Mouse (Mus musculus) heart, embryonic 14.5 days (tissue): ENCODE measurements at regions not wholly inside any gene's neighbourhood (a gene's known extent, or its start where the extent isn't known, plus 50 kb on each side); places are given as distances from the start of the nearest gene placed in this dataset.

Experiments
- ATAC-seq: fragments of 200-750 bp; cut with Nextera tagmentation; 2 replicates; pipeline ENCODE4 v1.8.0; 2017; ENCODE audit warnings: low read depth, moderate TSS enrichment; ENCODE audit not compliant: insufficient number of reproducible peaks, insufficient read depth, low FRiP score
- H3K27ac ChIP-seq, 2 experiments: fragments of 200-500 bp in 1 of 2; fragments of 300-500 bp in 1 of 2; sonication (generic) in 1 of 2; replicated peaks in 1 of 2; 2 replicates each; pipeline ENCODE4 v1.5.1; 2012 to 2014; ENCODE audit warnings: low read depth in 2 of 2, low read length in 2 of 2, control low read depth in 1 of 2, mild to moderate bottlenecking in 1 of 2, mixed read lengths in 1 of 2; ENCODE audit not compliant: control insufficient read depth in 1 of 2, insufficient read depth in 1 of 2
- H3K27me3 ChIP-seq: fragments of 300-500 bp; sonication (generic); 2 replicates; pipeline ENCODE4 v1.6.1; 2014; ENCODE audit warnings: mild to moderate bottlenecking, low read length, control low read depth; ENCODE audit not compliant: control insufficient read depth, insufficient read depth
- H3K36me3 ChIP-seq: fragments of 300-500 bp; sonication (generic); 2 replicates; pipeline ENCODE4 v1.6.1; 2014; ENCODE audit warnings: mild to moderate bottlenecking, control low read depth, low read length, mixed read lengths; ENCODE audit not compliant: control insufficient read depth, insufficient read depth
- H3K4me1 ChIP-seq, 2 experiments: fragments of 200-500 bp in 1 of 2; fragments of 300-500 bp in 1 of 2; sonication (generic) in 1 of 2; 2 replicates each; pipeline ENCODE4 v1.6.1; 2012 to 2014; ENCODE audit warnings: low read length in 2 of 2, control low read depth in 1 of 2, mixed read lengths in 1 of 2; ENCODE audit not compliant: control insufficient read depth in 2 of 2, insufficient read depth in 2 of 2
- H3K4me2 ChIP-seq: fragments of 300-500 bp; sonication (generic); 2 replicates; pipeline ENCODE4 v1.6.1; 2014; ENCODE audit warnings: mild to moderate bottlenecking, low read length
- H3K4me3 ChIP-seq, 2 experiments: fragments of 200-500 bp in 1 of 2; fragments of 300-500 bp in 1 of 2; sonication (generic) in 1 of 2; 2 replicates each; pipeline ENCODE4 v1.5.1; 2012 to 2014; ENCODE audit warnings: low read length in 2 of 2, mild to moderate bottlenecking in 2 of 2, control low read depth in 1 of 2, low read depth in 1 of 2, moderate library complexity in 1 of 2; ENCODE audit not compliant: control insufficient read depth in 1 of 2, insufficient read depth in 1 of 2
- H3K9ac ChIP-seq: fragments of 300-500 bp; sonication (generic); 2 replicates; pipeline ENCODE4 v1.6.1; 2014; ENCODE audit warnings: mild to moderate bottlenecking, low read length
- H3K9me3 ChIP-seq: fragments of 300-500 bp; sonication (generic); 2 replicates; pipeline ENCODE4 v1.6.1; 2016; ENCODE audit warnings: low read length, control low read depth; ENCODE audit not compliant: control insufficient read depth
- whole genome bisulfite sequencing: fragments of 180-500 bp; shearing (Covaris S2); extraction: QIAGEN DNeasy Blood & Tissue Kit; methylation state at CpG from one replicate; pipeline ENCODE4 v1.1.7; 2014; 5-methylcytosine and 5-hydroxymethylcytosine counted together

GRCm38 (mm10) chr5:119274817-119275494 is 395.5 kb upstream of the Tbx3 start:
- 83% methylated on average over 7 of the region's 7 CpGs for WGBS
- no peak overlapping the region for H3K4me3 ChIP-seq
- H3K9ac ChIP-seq = no peak overlapping the region
- H3K27ac ChIP-seq = no peak overlapping the region
- H3K9me3 ChIP-seq = no peaks in the 10 kb centered on the region
- no peaks in the 10 kb centered on the region for H3K4me1 ChIP-seq
- H3K27me3 ChIP-seq = no peaks in the 10 kb centered on the region
- H3K36me3 ChIP-seq = no peaks in the 10 kb centered on the region
- no peak for ATAC-seq
- no peak overlapping the region for H3K4me2 ChIP-seq

DNA sequence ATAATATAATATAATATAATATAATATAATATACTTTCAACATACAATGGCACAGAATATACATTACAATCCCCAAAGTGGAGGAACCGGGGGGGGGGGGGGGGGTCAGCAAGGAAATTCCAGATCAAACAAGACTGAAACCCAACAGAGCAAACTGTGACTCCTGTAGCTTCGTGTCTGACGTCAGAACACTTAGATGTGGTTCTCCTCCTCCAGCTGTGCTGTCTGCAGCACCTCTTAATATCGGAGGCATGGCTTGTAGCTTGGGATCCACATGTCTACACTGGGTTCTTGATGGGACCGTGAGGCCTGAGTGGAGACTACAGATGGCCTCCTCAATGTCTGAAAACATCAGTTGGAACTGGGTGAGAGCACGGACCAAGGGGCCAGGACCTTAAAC is 390.3 kb upstream of the Tbx3 start:
- Histone ChIP-seq H3K27me3 (no peaks in the 10 kb centered on the region), H3K4me3 (no peak overlapping the region), H3K9ac (no peak overlapping the region), H3K4me2 (no peak overlapping the region), H3K4me1 (no peaks in the 10 kb centered on the region), H3K36me3 (no peaks in the 10 kb centered on the region), H3K9me3 (0 out of 2 replicates have a peak, but pooled peaks cover 6% of the 10 kb centered on the region), H3K27ac (no peak overlapping the region)
- WGBS = 78% methylated on average over 6 of the region's 6 CpGs
- no peak for ATAC-seq

- no peak overlapping the region for H3K9ac ChIP-seq
- no peaks in the 10 kb centered on the region; the same call in 1 of the 2 replicates for H3K27me3 ChIP-seq
- WGBS = 74% methylated on average over 5 of the region's 5 CpGs
- H3K4me2 ChIP-seq = no peak overlapping the region
- no peak overlapping the region for H3K27ac ChIP-seq
- ATAC-seq = no peak
- no peaks in the 10 kb centered on the region for H3K36me3 ChIP-seq
- H3K4me3 ChIP-seq = no peak overlapping the region
- H3K9me3 ChIP-seq = no peaks in the 10 kb centered on the region
- H3K4me1 ChIP-seq = no peaks in the 10 kb centered on the region
Observed at GRCm38 (mm10) chr5:119289808-119290207, 380.7 kb upstream of the Tbx3 start.

DNA sequence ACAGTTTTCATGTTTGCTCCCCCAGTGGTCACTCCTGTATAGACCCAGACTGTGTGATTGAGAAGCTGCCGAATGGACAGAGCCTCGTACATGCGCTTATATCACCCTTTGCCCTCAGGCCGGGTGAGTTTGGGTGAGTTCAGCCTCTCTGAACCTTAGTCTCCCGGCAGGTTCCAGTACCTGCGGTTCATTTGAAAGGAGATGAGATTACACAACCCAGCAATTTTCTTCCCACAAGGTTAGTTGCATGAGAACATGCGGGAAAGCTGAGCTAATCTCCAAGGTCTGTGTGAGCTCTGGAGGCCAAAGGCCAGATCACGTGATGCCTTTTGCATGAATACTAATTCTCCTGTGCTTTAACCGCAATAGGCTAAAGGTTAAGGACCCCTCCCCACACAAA is 378.1 kb upstream of the Tbx3 start:
- 66% methylated on average over 9 of the region's 9 CpGs for WGBS
- ATAC-seq = no peak
- H3K36me3 ChIP-seq = no peaks in the 10 kb centered on the region
- H3K4me2 ChIP-seq = no peak overlapping the region
- H3K4me3 ChIP-seq = no peak overlapping the region
- no peaks in the 10 kb centered on the region for H3K4me1 ChIP-seq
- no peak overlapping the region for H3K9ac ChIP-seq
- H3K27ac ChIP-seq = no peak overlapping the region
- no peaks in the 10 kb centered on the region for H3K9me3 ChIP-seq
- H3K27me3 ChIP-seq = no peaks in the 10 kb centered on the region; the same call in 1 of the 2 replicates

DNA sequence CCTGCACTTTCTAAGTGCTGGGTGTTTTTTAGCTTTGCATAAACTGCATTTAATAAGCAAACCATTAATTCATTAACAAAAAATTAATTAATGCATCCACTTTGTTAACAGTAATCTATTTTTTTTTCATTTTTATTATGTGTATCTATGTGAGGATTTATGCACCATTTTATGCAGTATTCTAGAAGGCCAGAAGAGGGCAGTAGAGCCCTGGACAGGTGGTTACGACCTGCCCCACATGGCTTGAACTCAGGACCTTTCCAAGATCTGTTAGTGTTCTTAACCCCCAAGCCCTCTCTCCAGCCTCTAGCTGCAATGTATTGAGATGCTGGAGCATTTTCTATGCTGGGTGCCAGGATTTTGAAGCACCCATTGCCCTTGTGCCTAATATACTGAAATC is 377.6 kb upstream of the Tbx3 start:
- H3K9me3 ChIP-seq = no peaks in the 10 kb centered on the region
- no peak overlapping the region for H3K27ac ChIP-seq
- no peaks in the 10 kb centered on the region; the same call in 1 of the 2 replicates for H3K27me3 ChIP-seq
- no peaks in the 10 kb centered on the region for H3K4me1 ChIP-seq
- no peaks in the 10 kb centered on the region for H3K36me3 ChIP-seq
- H3K4me3 ChIP-seq = no peak overlapping the region
- H3K4me2 ChIP-seq = no peak overlapping the region
- WGBS = 88% methylated on average over 1 of the region's 1 CpGs
- no peak for ATAC-seq
- H3K9ac ChIP-seq = no peak overlapping the region

DNA sequence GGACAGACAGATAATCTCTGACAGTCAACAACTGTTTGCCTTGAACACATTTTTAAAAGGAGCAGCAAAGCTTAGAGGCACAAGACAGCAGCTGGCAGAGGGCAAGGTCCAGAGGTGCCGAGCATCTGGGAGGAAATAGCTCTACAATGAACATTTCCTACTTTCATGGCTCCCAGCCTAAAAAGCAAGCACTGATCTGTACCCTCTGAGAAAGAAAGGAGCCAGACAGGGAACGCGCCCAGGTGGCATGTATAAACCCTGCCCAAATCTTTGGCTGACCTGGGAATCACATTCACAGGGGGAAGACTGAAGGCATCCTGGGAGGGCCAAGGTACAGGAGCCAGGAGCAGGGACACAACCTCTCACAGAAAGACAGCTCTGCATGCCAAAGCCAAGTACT is 371.2 kb upstream of the Tbx3 start:
- H3K9ac ChIP-seq = no peak overlapping the region
- H3K9me3 ChIP-seq = no peaks in the 10 kb centered on the region
- no peak overlapping the region for H3K4me2 ChIP-seq
- H3K27me3 ChIP-seq = no peaks in the 10 kb centered on the region
- no peak overlapping the region for H3K4me3 ChIP-seq
- H3K4me1 ChIP-seq = no peaks in the 10 kb centered on the region
- no peak overlapping the region for H3K27ac ChIP-seq
- ATAC-seq = no peak
- WGBS = 64% methylated on average over 3 of the region's 3 CpGs
- H3K36me3 ChIP-seq = no peaks in the 10 kb centered on the region

GRCm38 (mm10) chr5:119300106-119300505 is 370.4 kb upstream of the Tbx3 start:
- WGBS = 54% methylated on average over 7 of the region's 7 CpGs
- no peaks in the 10 kb centered on the region for H3K27me3 ChIP-seq
- no peak overlapping the region for H3K4me2 ChIP-seq
- H3K36me3 ChIP-seq = no peaks in the 10 kb centered on the region
- H3K4me3 ChIP-seq = no peak overlapping the region
- no peaks in the 10 kb centered on the region for H3K9me3 ChIP-seq
- H3K27ac ChIP-seq = no peak overlapping the region
- H3K9ac ChIP-seq = no peak overlapping the region
- ATAC-seq = no peak
- no peaks in the 10 kb centered on the region for H3K4me1 ChIP-seq

GRCm38 (mm10) chr5:119301539-119301938 is 368.9 kb upstream of the Tbx3 start:
- ATAC-seq = no peak
- Histone ChIP-seq H3K9ac (no peak overlapping the region), H3K27me3 (no peaks in the 10 kb centered on the region), H3K4me2 (no peak overlapping the region), H3K36me3 (no peaks in the 10 kb centered on the region), H3K4me3 (no peak overlapping the region), H3K27ac (no peak overlapping the region), H3K4me1 (no peaks in the 10 kb centered on the region), H3K9me3 (peaks cover 3% of the 10 kb centered on the region; the same call in 1 of the 2 replicates)
- WGBS = 31% methylated on average over 5 of the region's 5 CpGs
